Mouse (Mus musculus): ENCODE measurements around the gene Hspa1b.

GRCm38 (mm10) chr17:34943128-34943815 is 15.8 kb downstream of the Hspa1b start:
- TF ChIP-seq CTCF (IDR thresholded peaks at IDR 0.05; ENCODE audit: low read depth): no peak
- TF ChIP-seq EP300 (optimal IDR thresholded peaks at IDR 0.05): no peak
